Comparison of ENCODE assay signal across 10 mouse cellular contexts in genomic region chr8:96680416-96681027, GRCm38 (mm10).
DNase-seq lines count a peak whose midpoint lies in the region.
"Had no signal": no experiment of that assay in that cellular context is flagged by ENCODE, and none has a peak within 500 bp of the region (broad histone marks: within the 10 kb centered on the region; RNA-seq: fewer than 3 reads in every experiment).

No protein-coding gene starts in this region.

- peak; percentile 4 for DNase-seq in left cerebral cortex, adult 11 months (ENCODE audit: low spot score)
- no peak for DNase-seq in left cerebral cortex, adult 18-20 months (ENCODE audit: low spot score in 2 of 2)
- peak; percentile 11 for DNase-seq in cerebellum, adult 9-11 months
- peak; percentile 3 for DNase-seq in layer of hippocampus, adult 9-10 months (ENCODE audit: low spot score)
- DNase-seq in right cerebral cortex, postnatal 10 days (ENCODE audit: low spot score in 2 of 2), result peak; percentile 74
- no peak for DNase-seq in natural killer cell, adult 2 months (ENCODE audit: low spot score in 2 of 2)
- no peak for DNase-seq in kidney, postnatal 36 days
- no peak for DNase-seq in thymus, postnatal 25 days
- DNase-seq: heart, adult 11 months; thymus, postnatal 4 days had no signal

Comparison
In these comparisons a context has a peak if more than half of its experiments do, and no peak if none do; other contexts are left out.
1. DNase-seq: peak in left cerebral cortex, adult 11 months (single experiment), cerebellum, adult 9-11 months (single experiment), layer of hippocampus, adult 9-10 months (single experiment) and right cerebral cortex, postnatal 10 days (2 of 2); none in left cerebral cortex, adult 18-20 months (0 of 2), natural killer cell, adult 2 months (0 of 2), kidney, postnatal 36 days (0 of 2) and thymus, postnatal 25 days (single experiment).